Mouse (Mus musculus) large intestine, adult 2 months (tissue): ENCODE data around the gene Sh3kbp1. TPM values are rescaled to one million over a fixed set of nuclear protein-coding genes. Genes with fewer than 3 reads are reported as not detected.

ENCODE experiments used
- DNase-seq: peaks from one replicate; pipeline ENCODE4 v3.0.0-alpha.2; 2012; ENCODE audit warnings: low read depth, low spot score
- WGBS: fragments of 180-500 bp; shearing (Covaris S2); methylation state at CpG from one replicate; pipeline ENCODE4 v1.1.7; 2018; 5-methylcytosine and 5-hydroxymethylcytosine counted together
- polyA plus RNA-seq: library from polyadenylated mRNA; depleted of rRNA; stranded (reverse); fragments of >200 nt; gene quantifications from 2 replicates; pipeline ENCODE4 v1.2.3, GENCODE M21; 2012

Sh3kbp1 gene
- polyA plus RNA-seq, 1 experiment, result 6.9 TPM

GRCm38 (mm10) chrX:159810469-159810868 is 183.4 kb downstream of the Sh3kbp1 start:
- 51% methylated on average over 3 of the region's 3 CpGs for WGBS
- no peak for DNase-seq

GRCm38 (mm10) chrX:159817508-159817907 is 190.4 kb downstream of the Sh3kbp1 start:
- no peak for DNase-seq
- 100% methylated on average over 2 of the region's 2 CpGs for WGBS

GRCm38 (mm10) chrX:159828135-159828534 is 201.1 kb downstream of the Sh3kbp1 start:
- DNase-seq, result no peak
- WGBS, result 70% methylated on average over 5 of the region's 5 CpGs

GRCm38 (mm10) chrX:159829192-159829852 is 202.2 kb downstream of the Sh3kbp1 start:
- WGBS, result 80% methylated on average over 6 of the region's 6 CpGs
- no peak for DNase-seq

- 35% methylated on average over 2 of the region's 2 CpGs for WGBS
- DNase-seq, result no peak
Observed at GRCm38 (mm10) chrX:159831176-159831575, 204.1 kb downstream of the Sh3kbp1 start.

- 83% methylated on average over 4 of the region's 4 CpGs for WGBS
Observed at GRCm38 (mm10) chrX:159835239-159835638, 208.2 kb downstream of the Sh3kbp1 start.

GRCm38 (mm10) chrX:159837379-159837778 is 210.3 kb downstream of the Sh3kbp1 start:
- WGBS, result 71% methylated on average over 1 of the region's 1 CpGs

More at GRCm38 (mm10) chrX:159835239-159835638, 208.2 kb downstream of the Sh3kbp1 start:
- no peak for DNase-seq

GRCm38 (mm10) chrX:159839786-159840185 is 212.7 kb downstream of the Sh3kbp1 start:
- WGBS, result 47% methylated on average over 2 of the region's 2 CpGs
- DNase-seq, result no peak

More at GRCm38 (mm10) chrX:159837379-159837778, 210.3 kb downstream of the Sh3kbp1 start:
- DNase-seq, result no peak

- WGBS, result 34% methylated on average over 7 of the region's 7 CpGs
- peak; percentile 22 for DNase-seq
Observed at GRCm38 (mm10) chrX:159840225-159840624, 213.2 kb downstream of the Sh3kbp1 start.

- DNase-seq, result no peak
- 81% methylated on average over 8 of the region's 8 CpGs for WGBS
Observed at GRCm38 (mm10) chrX:159850722-159851121, 223.7 kb downstream of the Sh3kbp1 start.

GRCm38 (mm10) chrX:159856866-159857265 is 229.8 kb downstream of the Sh3kbp1 start:
- DNase-seq, result no peak
- WGBS, result 95% methylated on average over 1 of the region's 1 CpGs

- no peak for DNase-seq
- 41% methylated on average over 1 of the region's 1 CpGs for WGBS
Observed at GRCm38 (mm10) chrX:159858126-159858525, 231.1 kb downstream of the Sh3kbp1 start.

GRCm38 (mm10) chrX:159860841-159861530 is 233.9 kb downstream of the Sh3kbp1 start:
- WGBS, result 55% methylated on average over 3 of the region's 3 CpGs
- DNase-seq, result no peak

- no peak for DNase-seq
- 74% methylated on average over 3 of the region's 3 CpGs for WGBS
Observed at GRCm38 (mm10) chrX:159867660-159868059, 240.6 kb downstream of the Sh3kbp1 start.

GRCm38 (mm10) chrX:159872521-159872920 is 245.4 kb downstream of the Sh3kbp1 start:
- WGBS, result 73% methylated on average over 2 of the region's 2 CpGs
- no peak for DNase-seq

GRCm38 (mm10) chrX:159877770-159878169 is 250.7 kb downstream of the Sh3kbp1 start:
- no peak for DNase-seq
- WGBS, result 88% methylated on average over 1 of the region's 1 CpGs

GRCm38 (mm10) chrX:159879455-159879854 is 252.4 kb downstream of the Sh3kbp1 start:
- WGBS, result 72% methylated on average over 3 of the region's 3 CpGs
- DNase-seq, result no peak

GRCm38 (mm10) chrX:159881576-159881975 is 254.5 kb downstream of the Sh3kbp1 start:
- WGBS, result 77% methylated on average over 5 of the region's 5 CpGs
- no peak for DNase-seq

GRCm38 (mm10) chrX:159896536-159896935 is 269.5 kb downstream of the Sh3kbp1 start:
- 64% methylated on average over 4 of the region's 4 CpGs for WGBS
- DNase-seq, result no peak

- 27% methylated on average over 2 of the region's 2 CpGs for WGBS
Observed at GRCm38 (mm10) chrX:159898110-159898509, 271.0 kb downstream of the Sh3kbp1 start.

GRCm38 (mm10) chrX:159899121-159899520 is 272.0 kb downstream of the Sh3kbp1 start:
- 75% methylated on average over 2 of the region's 2 CpGs for WGBS
- DNase-seq, result no peak

More at GRCm38 (mm10) chrX:159898110-159898509, 271.0 kb downstream of the Sh3kbp1 start:
- DNase-seq, result no peak
